Mouse (Mus musculus) brain, adult 2 months (tissue): ENCODE results near the gene Gm49384.
"Not testable (repeated sequence)": the region's sequence is repeated elsewhere in the genome, so short reads cannot be mapped to it uniquely, and the experiment has no call there.

ENCODE experiments used
- DNase-seq: peaks from one replicate; pipeline ENCODE4 v3.0.0; 2011; ENCODE audit warnings: low read depth, low spot score

The Gm49384 gene

GRCm38 (mm10) chr12:69167656-69168460 is 36.2 kb downstream of the Gm49384 start:
- DNase-seq: no peak

GRCm38 (mm10) chr12:69166861-69167581 is 37.0 kb downstream of the Gm49384 start:
- not testable (repeated sequence) for DNase-seq

GRCm38 (mm10) chr12:69164904-69165303 is 39.2 kb downstream of the Gm49384 start:
- DNase-seq: no peak

DNA sequence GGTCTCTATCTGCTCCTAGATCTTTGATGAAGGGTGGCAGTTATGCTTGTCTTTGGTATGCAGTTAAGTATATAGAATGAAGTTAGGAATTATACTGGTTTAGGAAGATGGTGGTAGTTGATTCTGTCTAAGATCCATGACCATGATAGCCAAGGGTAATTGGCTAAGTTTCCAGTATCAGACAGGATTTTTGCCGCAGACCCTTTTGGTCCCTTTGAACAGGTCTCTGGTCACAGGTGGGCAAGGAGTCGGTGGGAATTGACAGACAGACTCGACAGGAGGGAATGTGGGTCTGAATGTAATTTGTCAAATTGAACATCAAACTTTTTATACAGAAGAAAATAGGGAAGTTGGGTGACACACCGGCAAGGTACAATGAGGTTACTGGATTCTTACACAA is 40.5 kb downstream of the Gm49384 start:
- DNase-seq: not testable (repeated sequence)

GRCm38 (mm10) chr12:69160677-69161076 is 43.4 kb downstream of the Gm49384 start:
- not testable (repeated sequence) for DNase-seq

GRCm38 (mm10) chr12:69159578-69159940 is 44.5 kb downstream of the Gm49384 start:
- peak; percentile 76 for DNase-seq

DNA sequence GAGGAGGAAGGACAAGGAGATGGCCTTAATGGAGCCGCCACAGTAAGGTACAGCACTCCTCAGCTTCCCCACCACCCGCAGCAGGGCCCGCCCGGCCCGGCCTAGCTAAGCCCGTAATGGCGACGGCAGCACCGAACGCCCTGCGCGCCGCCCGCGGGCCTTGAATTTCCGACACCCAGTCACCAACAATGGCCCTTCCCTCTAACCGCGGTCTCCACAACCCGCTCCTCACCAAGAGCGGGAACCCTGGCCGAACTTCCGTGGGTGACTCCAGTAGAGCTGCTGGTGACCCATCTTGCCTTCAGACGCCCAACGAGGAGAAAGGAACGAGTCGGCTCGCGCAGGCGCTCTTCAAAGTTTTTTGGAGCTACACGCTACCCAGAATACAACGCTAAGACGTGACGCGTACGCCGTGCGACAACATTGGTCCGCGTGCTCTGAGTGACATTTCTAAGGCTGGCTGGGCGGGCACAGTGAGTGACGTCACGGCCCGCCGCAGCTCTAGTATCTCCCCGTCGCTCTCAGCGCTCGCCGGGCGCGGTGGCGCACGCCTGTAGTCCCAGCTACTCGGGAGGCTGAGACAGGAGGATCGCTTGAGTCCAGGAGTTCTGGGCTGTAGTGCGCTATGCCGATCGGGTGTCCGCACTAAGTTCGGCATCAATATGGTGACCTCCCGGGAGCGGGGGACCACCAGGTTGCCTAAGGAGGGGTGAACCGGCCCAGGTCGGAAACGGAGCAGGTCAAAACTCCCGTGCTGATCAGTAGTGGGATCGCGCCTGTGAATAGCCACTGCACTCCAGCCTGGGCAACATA is 45.1 kb downstream of the Gm49384 start, which contains the start of gene Rps29:
TSS of gene Rps29 (minus strand) at position 422 of the 813 bp plus-strand sequence.
- DNase-seq: peak; percentile 100

GRCm38 (mm10) chr12:69158366-69158764 is 45.7 kb downstream of the Gm49384 start:
- no peak for DNase-seq

DNA sequence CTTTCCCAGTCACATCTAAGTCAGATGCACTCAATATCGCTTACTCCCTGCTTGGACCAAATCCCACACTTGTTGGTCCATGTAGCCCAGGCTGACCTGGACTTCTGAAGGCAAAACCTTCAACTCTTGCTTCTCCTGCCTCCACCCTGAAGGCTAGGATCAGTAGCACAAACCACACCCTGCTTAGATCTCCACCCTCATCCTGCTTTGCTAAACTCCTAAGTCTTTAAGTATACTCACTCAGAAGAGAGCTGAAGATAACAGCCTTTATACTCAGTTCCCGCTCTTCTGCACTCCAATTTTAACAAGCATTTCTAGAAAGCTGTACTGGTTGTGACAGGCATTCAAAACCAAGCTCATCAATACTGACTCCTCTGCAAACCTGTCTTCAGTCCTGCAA is 47.0 kb downstream of the Gm49384 start:
- DNase-seq: no peak

- no peak for DNase-seq
Observed at GRCm38 (mm10) chr12:69156436-69156835, 47.6 kb downstream of the Gm49384 start.

- DNase-seq: no peak
Observed at GRCm38 (mm10) chr12:69155923-69156322, 48.1 kb downstream of the Gm49384 start.

GRCm38 (mm10) chr12:69150049-69150448 is 54.0 kb downstream of the Gm49384 start:
- no peak for DNase-seq

DNA sequence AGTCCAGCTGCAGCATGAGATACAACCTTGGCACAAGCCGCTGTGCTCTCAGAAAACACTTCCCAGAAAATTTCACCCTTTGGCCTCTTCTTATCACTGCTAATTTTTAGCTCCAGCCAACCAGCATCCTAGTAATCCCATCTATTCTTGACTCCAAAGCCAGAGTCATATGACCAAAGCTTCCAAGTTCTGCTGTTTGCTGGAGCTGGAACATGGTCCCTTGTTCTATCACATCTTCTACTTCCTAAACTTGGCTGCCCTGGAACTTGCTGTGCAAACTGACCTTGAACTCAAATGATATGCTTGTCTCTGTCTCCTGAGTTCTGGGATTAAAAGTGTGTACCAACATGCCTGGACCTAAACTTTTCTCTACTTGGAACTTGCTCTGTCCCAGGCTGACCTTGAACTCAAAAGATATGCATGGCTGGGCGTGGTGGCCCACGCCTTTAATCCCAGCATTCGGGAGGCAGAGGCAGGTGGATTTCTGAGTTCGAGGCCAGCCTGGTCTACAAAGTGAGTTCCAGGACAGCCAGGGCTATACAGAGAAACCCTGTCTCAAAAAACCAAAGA is 56.8 kb downstream of the Gm49384 start:
- DNase-seq: no peak

DNA sequence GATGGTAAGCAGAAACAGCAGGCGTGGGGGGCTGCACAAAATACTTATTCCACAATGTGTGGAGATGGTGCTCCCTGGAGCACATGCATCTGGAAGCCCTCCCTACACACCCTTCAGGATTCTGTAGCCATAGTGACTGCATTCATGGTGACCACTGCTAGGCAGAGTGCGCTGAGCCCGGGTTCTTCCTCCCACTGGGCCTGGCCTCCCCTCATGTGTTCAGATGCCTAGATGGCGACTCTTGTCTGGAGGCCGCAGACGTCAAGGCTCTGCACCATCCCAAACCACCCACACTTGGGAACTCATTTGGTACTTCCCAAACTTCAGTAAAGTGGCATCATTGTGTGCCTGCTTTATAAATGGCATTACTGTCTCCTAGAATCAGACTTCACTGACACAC is 60.6 kb downstream of the Gm49384 start:
- no peak for DNase-seq

DNA sequence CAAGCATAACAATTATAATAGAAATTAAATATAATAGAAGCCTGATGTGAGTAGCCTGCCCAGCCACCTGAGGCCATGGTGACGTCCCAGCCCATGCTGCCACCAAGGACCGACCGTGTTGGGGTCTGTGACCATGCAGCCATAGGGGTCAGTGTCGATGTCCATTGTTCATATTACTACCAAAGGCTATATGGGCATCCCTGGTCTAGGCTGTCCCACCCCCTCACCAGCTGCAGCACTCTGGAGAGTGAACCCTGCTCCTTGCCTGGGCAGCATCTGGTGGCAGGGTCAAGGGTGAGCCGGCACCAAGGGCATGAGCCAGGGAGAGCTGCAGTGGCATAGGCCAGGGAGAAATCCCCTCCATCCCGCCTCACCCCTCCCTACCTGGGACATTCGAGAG is 64.2 kb downstream of the Gm49384 start:
- no peak for DNase-seq
